Mouse (Mus musculus) olfactory bulb, adult 2 months (tissue): ENCODE data around the gene Ptpn20.

ENCODE experiments used
- CTCF ChIP-seq: fragments of 200-500 bp; IDR thresholded peaks from 2 replicates; pipeline ENCODE4 v1.5.1; 2012; ENCODE audit warnings: low read depth, mild to moderate bottlenecking, low read length, moderate library complexity; ENCODE audit not compliant: insufficient read depth
- POLR2A ChIP-seq: fragments of 200-500 bp; IDR thresholded peaks from 2 replicates; pipeline ENCODE4 v1.6.1; 2012; ENCODE audit warnings: mild to moderate bottlenecking, low read depth, low read length, moderate library complexity; ENCODE audit not compliant: insufficient read depth

- TF ChIP-seq CTCF (no peak), POLR2A (no peak)
These were observed 89.7 kb downstream of the Ptpn20 start for GRCm38 (mm10) chr14:33678740-33679139.
